Mouse (Mus musculus): ENCODE measurements around the gene Prss35. TPM values are rescaled to one million over a fixed set of nuclear protein-coding genes. Genes with fewer than 3 reads are reported as not detected.

Prss35 gene
- 9.6 and 9.7 TPM in 2 replicates for polyA plus RNA-seq (2014; fragmentation: Nextera tagmentation; extraction: Ambion mirVana)

- no peaks in the 10 kb centered on the region for H3K36me3 ChIP-seq (ENCODE audit: control insufficient read depth, insufficient read depth, low read length)
- ATAC-seq (replicated peaks; ENCODE audit: low FRiP score, low TSS enrichment, low read depth) (peak; percentile 56), DNase-seq (ENCODE audit: low spot score) (peak; percentile 55)
- H3K4me1 ChIP-seq (replicated peaks; ENCODE audit: control insufficient read depth, insufficient read depth, low read length) = peaks cover 13% of the 10 kb centered on the region
- no peaks in the 10 kb centered on the region for H3K9me3 ChIP-seq (ENCODE audit: control insufficient read depth, low read length)
- peak within 1 kb of the TSS; percentile 53 for H3K4me2 ChIP-seq (ENCODE audit: low read length)
- peak within 1 kb of the TSS; percentile 30 for H3K9ac ChIP-seq (ENCODE audit: low read length)
- no peak within 1 kb of the TSS for H3K27ac ChIP-seq (ENCODE audit: low read depth)
- H3K4me3 ChIP-seq (ENCODE audit: low read depth, low read length) = peak within 1 kb of the TSS; percentile 25
- 0 out of 2 replicates have a peak, but pooled peaks cover 7% of the 10 kb centered on the region for H3K27me3 ChIP-seq (replicated peaks; ENCODE audit: control insufficient read depth, insufficient read depth, low read length)
- 4% methylated on average over 18 of the region's 19 CpGs for WGBS
Measured at GRCm38 (mm10) chr9:86742959-86743911, at the start of gene Prss35. TSS of gene Prss35 (plus strand) at chr9:86743649.

- ATAC-seq (replicated peaks; ENCODE audit: low FRiP score, low TSS enrichment, low read depth) (no peak), DNase-seq (ENCODE audit: low spot score) (no peak)
- H3K4me1 ChIP-seq (replicated peaks; ENCODE audit: control insufficient read depth, insufficient read depth, low read length) = no peaks in the 10 kb centered on the region
- WGBS = 82% methylated on average over 6 of the region's 6 CpGs
- no peak overlapping the region for H3K27ac ChIP-seq (ENCODE audit: low read depth)
- no peaks in the 10 kb centered on the region for H3K36me3 ChIP-seq (ENCODE audit: control insufficient read depth, insufficient read depth, low read length)
- no peak overlapping the region for H3K4me3 ChIP-seq (ENCODE audit: low read depth, low read length)
- no peak overlapping the region for H3K9ac ChIP-seq (ENCODE audit: low read length)
- no peaks in the 10 kb centered on the region for H3K9me3 ChIP-seq (ENCODE audit: control insufficient read depth, low read length)
- H3K4me2 ChIP-seq (ENCODE audit: low read length) = no peak overlapping the region
- no peaks in the 10 kb centered on the region for H3K27me3 ChIP-seq (replicated peaks; ENCODE audit: control insufficient read depth, insufficient read depth, low read length)
Measured at GRCm38 (mm10) chr9:86693935-86694334, 49.5 kb upstream of the Prss35 start.

GRCm38 (mm10) chr9:86694644-86695043 lies 48.8 kb upstream of the Prss35 start:
- H3K9me3 ChIP-seq (ENCODE audit: control insufficient read depth, low read length) = no peaks in the 10 kb centered on the region
- H3K4me1 ChIP-seq (replicated peaks; ENCODE audit: control insufficient read depth, insufficient read depth, low read length) = no peaks in the 10 kb centered on the region
- no peak overlapping the region for H3K4me3 ChIP-seq (ENCODE audit: low read depth, low read length)
- no peak overlapping the region for H3K27ac ChIP-seq (ENCODE audit: low read depth)
- no peak for DNase-seq (ENCODE audit: low spot score)
- no peaks in the 10 kb centered on the region for H3K36me3 ChIP-seq (ENCODE audit: control insufficient read depth, insufficient read depth, low read length)
- H3K9ac ChIP-seq (ENCODE audit: low read length) = no peak overlapping the region
- no peak for ATAC-seq (replicated peaks; ENCODE audit: low FRiP score, low TSS enrichment, low read depth)
- 96% methylated on average over 7 of the region's 7 CpGs for WGBS
- no peak overlapping the region; the same call in 1 of the 2 replicates for H3K4me2 ChIP-seq (ENCODE audit: low read length)
- no peaks in the 10 kb centered on the region for H3K27me3 ChIP-seq (replicated peaks; ENCODE audit: control insufficient read depth, insufficient read depth, low read length)

GRCm38 (mm10) chr9:86695199-86695817 lies 48.1 kb upstream of the Prss35 start:
- 2% methylated on average over 37 of the region's 56 CpGs for whole genome bisulfite sequencing
- Histone ChIP-seq H3K4me3 (ENCODE audit: low read depth, low read length) (peak overlapping the region; percentile 52), H3K4me1 (replicated peaks; ENCODE audit: control insufficient read depth, insufficient read depth, low read length) (no peaks in the 10 kb centered on the region), H3K36me3 (ENCODE audit: control insufficient read depth, insufficient read depth, low read length) (no peaks in the 10 kb centered on the region), H3K4me2 (ENCODE audit: low read length) (peak overlapping the region; percentile 78), H3K9me3 (ENCODE audit: control insufficient read depth, low read length) (no peaks in the 10 kb centered on the region), H3K27me3 (replicated peaks; ENCODE audit: control insufficient read depth, insufficient read depth, low read length) (no peaks in the 10 kb centered on the region), H3K27ac (ENCODE audit: low read depth) (no peak overlapping the region), H3K9ac (ENCODE audit: low read length) (peak overlapping the region; percentile 56)
- DNase-seq (ENCODE audit: low spot score) (peak; percentile 80), ATAC-seq (replicated peaks; ENCODE audit: low FRiP score, low TSS enrichment, low read depth) (peak; percentile 54)

GRCm38 (mm10) chr9:86695818-86696261 lies 47.6 kb upstream of the Prss35 start, which contains the start of gene Me1:
TSS of gene Me1 (minus strand) at chr9:86695953.
- peak; percentile 74 for DNase-seq (ENCODE audit: low spot score)
- 2% methylated on average over 23 of the region's 46 CpGs for WGBS
- H3K27me3 ChIP-seq (replicated peaks; ENCODE audit: control insufficient read depth, insufficient read depth, low read length) = no peaks in the 10 kb centered on the region
- H3K27ac ChIP-seq (ENCODE audit: low read depth) = no peak within 1 kb of the TSS
- H3K9ac ChIP-seq (ENCODE audit: low read length) = peak within 1 kb of the TSS; percentile 56
- peak; percentile 71 for ATAC-seq (replicated peaks; ENCODE audit: low FRiP score, low TSS enrichment, low read depth)
- H3K4me2 ChIP-seq (ENCODE audit: low read length) = peak within 1 kb of the TSS; percentile 78
- no peaks in the 10 kb centered on the region for H3K9me3 ChIP-seq (ENCODE audit: control insufficient read depth, low read length)
- H3K4me3 ChIP-seq (ENCODE audit: low read depth, low read length) = peak within 1 kb of the TSS; percentile 52
- H3K4me1 ChIP-seq (replicated peaks; ENCODE audit: control insufficient read depth, insufficient read depth, low read length) = no peaks in the 10 kb centered on the region
- no peaks in the 10 kb centered on the region for H3K36me3 ChIP-seq (ENCODE audit: control insufficient read depth, insufficient read depth, low read length)

- Histone ChIP-seq H3K27ac (ENCODE audit: low read depth) (0 out of 2 replicates have a peak overlapping the region, but pooled peaks have one; percentile 22), H3K4me1 (replicated peaks; ENCODE audit: control insufficient read depth, insufficient read depth, low read length) (0 out of 2 replicates have a peak, but pooled peaks cover 2% of the 10 kb centered on the region)
- WGBS = 20% methylated on average over 5 of the region's 5 CpGs
Measured at GRCm38 (mm10) chr9:86701264-86701663, 42.2 kb upstream of the Prss35 start.

GRCm38 (mm10) chr9:86701844-86702243 lies 41.6 kb upstream of the Prss35 start:
- H3K27ac ChIP-seq (ENCODE audit: low read depth) = no peak overlapping the region
- no peak overlapping the region for H3K4me3 ChIP-seq (ENCODE audit: low read depth, low read length)
- 0 out of 2 replicates have a peak, but pooled peaks have one; percentile 66 for ATAC-seq (replicated peaks; ENCODE audit: low FRiP score, low TSS enrichment, low read depth)
- WGBS = 15% methylated on average over 2 of the region's 2 CpGs
- DNase-seq (ENCODE audit: low spot score) = no peak
- 0 out of 2 replicates have a peak, but pooled peaks cover 2% of the 10 kb centered on the region for H3K4me1 ChIP-seq (replicated peaks; ENCODE audit: control insufficient read depth, insufficient read depth, low read length)
- no peak overlapping the region for H3K4me2 ChIP-seq (ENCODE audit: low read length)
- no peaks in the 10 kb centered on the region for H3K27me3 ChIP-seq (replicated peaks; ENCODE audit: control insufficient read depth, insufficient read depth, low read length)
- H3K36me3 ChIP-seq (ENCODE audit: control insufficient read depth, insufficient read depth, low read length) = no peaks in the 10 kb centered on the region
- H3K9ac ChIP-seq (ENCODE audit: low read length) = no peak overlapping the region
- no peaks in the 10 kb centered on the region for H3K9me3 ChIP-seq (ENCODE audit: control insufficient read depth, low read length)

More at GRCm38 (mm10) chr9:86701264-86701663, 42.2 kb upstream of the Prss35 start:
- Histone ChIP-seq H3K4me2 (ENCODE audit: low read length) (no peak overlapping the region), H3K9me3 (ENCODE audit: control insufficient read depth, low read length) (no peaks in the 10 kb centered on the region), H3K9ac (ENCODE audit: low read length) (no peak overlapping the region), H3K27me3 (replicated peaks; ENCODE audit: control insufficient read depth, insufficient read depth, low read length) (no peaks in the 10 kb centered on the region), H3K36me3 (ENCODE audit: control insufficient read depth, insufficient read depth, low read length) (no peaks in the 10 kb centered on the region), H3K4me3 (ENCODE audit: low read depth, low read length) (no peak overlapping the region)
- no peak for ATAC-seq (replicated peaks; ENCODE audit: low FRiP score, low TSS enrichment, low read depth)
- DNase-seq (ENCODE audit: low spot score) = no peak

- no peaks in the 10 kb centered on the region for H3K36me3 ChIP-seq (ENCODE audit: control insufficient read depth, insufficient read depth, low read length)
- no peak for ATAC-seq (replicated peaks; ENCODE audit: low FRiP score, low TSS enrichment, low read depth)
- no peak overlapping the region for H3K4me2 ChIP-seq (ENCODE audit: low read length)
- no peak overlapping the region for H3K27ac ChIP-seq (ENCODE audit: low read depth)
- no peak overlapping the region for H3K9ac ChIP-seq (ENCODE audit: low read length)
- DNase-seq (ENCODE audit: low spot score) = no peak
- H3K27me3 ChIP-seq (replicated peaks; ENCODE audit: control insufficient read depth, insufficient read depth, low read length) = no peaks in the 10 kb centered on the region
- no peaks in the 10 kb centered on the region for H3K9me3 ChIP-seq (ENCODE audit: control insufficient read depth, low read length)
- WGBS = 47% methylated on average over 1 of the region's 1 CpGs
- no peaks in the 10 kb centered on the region for H3K4me1 ChIP-seq (replicated peaks; ENCODE audit: control insufficient read depth, insufficient read depth, low read length)
- no peak overlapping the region for H3K4me3 ChIP-seq (ENCODE audit: low read depth, low read length)
Measured at GRCm38 (mm10) chr9:86707431-86707830, 36.0 kb upstream of the Prss35 start.
